Mouse (Mus musculus): ENCODE results near the gene Mpo. TPM values are rescaled to one million over a fixed set of nuclear protein-coding genes. Genes with fewer than 3 reads are reported as not detected.
A peak's percentile ranks its signal among the peaks of the same experiment; 100 is the strongest.

Gene Mpo
- polyA plus RNA-seq, 1 experiment from 2014 or later, result 274 TPM

DNA sequence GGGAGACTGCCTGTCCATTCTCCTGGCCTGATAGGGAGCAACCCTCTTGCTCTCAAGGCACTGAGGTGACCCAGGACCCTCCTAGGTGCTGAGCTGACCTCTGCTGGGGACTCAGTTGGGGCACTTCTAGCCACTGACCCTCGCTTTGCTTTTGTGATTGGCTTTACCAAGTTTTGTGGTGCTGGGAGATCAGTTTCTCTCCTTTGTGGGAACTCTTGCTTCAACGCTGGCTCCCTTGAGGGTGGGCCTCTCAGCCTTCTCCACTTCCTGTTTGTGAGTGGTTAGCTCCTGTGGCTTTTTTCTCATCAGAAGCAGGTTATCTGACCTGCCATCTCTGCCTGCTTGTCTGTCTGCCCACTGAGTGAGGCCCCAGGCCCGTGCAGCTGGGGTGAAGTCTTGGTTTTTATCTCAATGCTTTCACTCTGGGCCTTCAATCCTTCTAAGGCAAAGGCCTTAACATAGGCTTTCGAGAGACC lies 41.9 kb upstream of the Mpo start:
- Histone ChIP-seq H3K27me3 (ENCODE audit: insufficient read depth, low read length) (no peaks in the 10 kb centered on the region), H3K27ac (ENCODE audit: low read depth) (peak overlapping the region; percentile 99), H3K4me3 (ENCODE audit: low read depth, low read length) (peak overlapping the region; percentile 45), H3K9ac (replicated peaks) (peak overlapping the region; percentile 76), H3K9me3 (ENCODE audit: low read length) (no peaks in the 10 kb centered on the region), H3K4me1 (ENCODE audit: insufficient read depth) (peaks cover 62% of the 10 kb centered on the region), H3K36me3 (replicated peaks; ENCODE audit: insufficient read depth, low read length) (no peaks in the 10 kb centered on the region; the same call in 1 of the 2 replicates), H3K4me2 (ENCODE audit: low read depth, low read length) (peak overlapping the region; percentile 77)
- TF ChIP-seq CTCF (IDR thresholded peaks at IDR 0.05; ENCODE audit: low read depth), result no peak
- TF ChIP-seq EP300 (IDR thresholded peaks at IDR 0.05; ENCODE audit: low read depth), result peak; percentile 72; the same call in 1 of the 2 replicates
- DNase-seq (peak; percentile 63), ATAC-seq (no peak)
- 21% methylated on average over 4 of the region's 4 CpGs for WGBS (ENCODE audit: insufficient replicate concordance)

DNA sequence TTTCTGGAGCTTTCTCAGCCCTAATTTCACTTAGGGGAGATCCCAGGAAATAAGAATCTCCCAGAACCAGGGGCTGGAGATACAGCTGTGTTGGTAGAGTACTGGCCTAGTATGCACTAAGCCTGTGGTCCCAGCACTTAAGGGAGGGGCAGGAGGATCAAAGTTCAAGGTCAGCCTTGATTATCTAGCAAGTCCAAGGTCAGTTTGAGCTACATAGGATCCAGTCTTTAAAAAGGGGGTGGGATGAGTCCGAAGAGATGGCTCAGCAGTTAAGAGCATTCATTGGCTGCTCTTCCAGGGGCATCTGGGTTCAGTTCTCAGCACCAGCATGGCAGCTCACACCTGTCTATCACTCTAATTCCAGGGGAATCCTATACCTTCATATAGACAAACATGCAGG lies 41.1 kb upstream of the Mpo start:
- 57% methylated on average over 1 of the region's 1 CpGs for WGBS (ENCODE audit: insufficient replicate concordance)
- H3K4me2 ChIP-seq (ENCODE audit: low read depth, low read length), result peak overlapping the region; percentile 77

DNA sequence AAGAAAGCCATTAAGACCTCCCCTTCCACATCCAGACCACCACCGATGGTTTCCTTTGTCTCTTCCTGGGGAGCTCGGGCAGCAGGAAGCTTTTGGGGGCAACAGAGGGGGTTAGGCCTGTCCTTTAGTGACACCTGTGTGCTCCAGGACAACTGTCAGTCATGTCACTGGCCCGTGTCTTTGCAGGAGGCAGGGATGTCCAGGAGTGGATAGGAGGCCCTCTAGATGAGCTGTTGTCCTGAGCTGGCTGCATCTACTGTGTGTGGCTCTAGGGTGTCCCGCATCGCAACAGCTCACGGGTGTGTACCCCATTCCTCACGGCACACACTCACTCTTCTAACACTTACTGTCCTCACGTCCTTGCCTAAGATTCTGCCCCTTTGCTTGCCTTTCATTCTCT lies 40.1 kb upstream of the Mpo start:
- no peak for ATAC-seq
- Histone ChIP-seq H3K9me3 (ENCODE audit: low read length) (no peaks in the 10 kb centered on the region), H3K9ac (replicated peaks) (peak overlapping the region; percentile 94; the same call in 1 of the 2 replicates), H3K27ac (ENCODE audit: low read depth) (peak overlapping the region; percentile 99), H3K4me2 (ENCODE audit: low read depth, low read length) (peak overlapping the region; percentile 68), H3K4me1 (ENCODE audit: insufficient read depth) (peaks cover 53% of the 10 kb centered on the region), H3K27me3 (ENCODE audit: insufficient read depth, low read length) (no peaks in the 10 kb centered on the region), H3K36me3 (replicated peaks; ENCODE audit: insufficient read depth, low read length) (peaks cover 12% of the 10 kb centered on the region), H3K4me3 (ENCODE audit: low read depth, low read length) (0 out of 2 replicates have a peak overlapping the region, but pooled peaks have one; percentile 92)
- DNase-seq, result no peak
- no peak for TF ChIP-seq EP300 (IDR thresholded peaks at IDR 0.05; ENCODE audit: low read depth)
- TF ChIP-seq CTCF (IDR thresholded peaks at IDR 0.05; ENCODE audit: low read depth), result no peak
- WGBS (ENCODE audit: insufficient replicate concordance), result 52% methylated on average over 8 of the region's 8 CpGs

More for the DNA sequence above, 41.1 kb upstream of the Mpo start:
- Histone ChIP-seq H3K9me3 (ENCODE audit: low read length) (no peaks in the 10 kb centered on the region), H3K9ac (replicated peaks) (peak overlapping the region; percentile 76), H3K4me3 (ENCODE audit: low read depth, low read length) (peak overlapping the region; percentile 15), H3K27ac (ENCODE audit: low read depth) (peak overlapping the region; percentile 99), H3K4me1 (ENCODE audit: insufficient read depth) (peaks cover 60% of the 10 kb centered on the region), H3K27me3 (ENCODE audit: insufficient read depth, low read length) (no peaks in the 10 kb centered on the region), H3K36me3 (replicated peaks; ENCODE audit: insufficient read depth, low read length) (peaks cover 7% of the 10 kb centered on the region)
- no peak for TF ChIP-seq EP300 (IDR thresholded peaks at IDR 0.05; ENCODE audit: low read depth)
- TF ChIP-seq CTCF (IDR thresholded peaks at IDR 0.05; ENCODE audit: low read depth), result no peak
- no peak for ATAC-seq
- DNase-seq, result no peak

DNA sequence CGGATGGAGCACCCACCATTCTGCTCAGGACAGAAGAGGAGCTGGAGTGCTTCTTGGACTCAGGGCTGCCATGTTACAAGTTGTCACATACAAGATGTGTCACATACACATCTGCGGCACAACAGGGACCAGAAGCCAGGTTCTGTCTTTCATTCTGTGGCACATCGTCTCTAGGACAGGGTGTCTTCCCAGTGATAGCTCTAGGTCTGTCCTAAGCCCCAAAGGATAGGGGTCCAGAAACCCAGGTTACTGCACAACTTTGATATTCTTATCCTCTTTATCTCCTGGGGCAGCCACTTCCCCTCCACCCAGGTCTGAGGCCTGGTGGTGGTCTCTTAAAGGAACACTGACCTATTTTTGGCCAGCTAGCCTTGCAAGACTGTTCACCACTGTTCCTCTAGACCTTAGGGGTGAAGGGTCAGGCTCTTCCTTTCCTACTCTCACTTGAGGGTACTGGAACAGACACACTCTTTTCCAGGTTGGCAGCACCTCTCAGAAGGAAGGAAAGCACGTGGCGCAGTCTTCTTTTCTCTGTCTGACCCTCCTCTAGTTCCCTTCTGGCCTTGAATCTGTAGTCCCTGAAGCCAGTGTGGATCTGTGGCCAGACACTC lies 39.4 kb upstream of the Mpo start:
- DNase-seq (no peak), ATAC-seq (no peak)
- peak overlapping the region; percentile 94 for H3K9ac ChIP-seq (replicated peaks)
- WGBS (ENCODE audit: insufficient replicate concordance), result 42% methylated on average over 5 of the region's 5 CpGs
- no peaks in the 10 kb centered on the region for H3K9me3 ChIP-seq (ENCODE audit: low read length)
- no peaks in the 10 kb centered on the region for H3K27me3 ChIP-seq (ENCODE audit: insufficient read depth, low read length)
- H3K27ac ChIP-seq (ENCODE audit: low read depth), result peak overlapping the region; percentile 99
- H3K4me2 ChIP-seq (ENCODE audit: low read depth, low read length), result peak overlapping the region; percentile 68
- peaks cover 13% of the 10 kb centered on the region for H3K36me3 ChIP-seq (replicated peaks; ENCODE audit: insufficient read depth, low read length)
- H3K4me3 ChIP-seq (ENCODE audit: low read depth, low read length), result peak overlapping the region; percentile 92
- peaks cover 49% of the 10 kb centered on the region for H3K4me1 ChIP-seq (ENCODE audit: insufficient read depth)
- no peak for TF ChIP-seq EP300 (IDR thresholded peaks at IDR 0.05; ENCODE audit: low read depth)
- no peak for TF ChIP-seq CTCF (IDR thresholded peaks at IDR 0.05; ENCODE audit: low read depth)

DNA sequence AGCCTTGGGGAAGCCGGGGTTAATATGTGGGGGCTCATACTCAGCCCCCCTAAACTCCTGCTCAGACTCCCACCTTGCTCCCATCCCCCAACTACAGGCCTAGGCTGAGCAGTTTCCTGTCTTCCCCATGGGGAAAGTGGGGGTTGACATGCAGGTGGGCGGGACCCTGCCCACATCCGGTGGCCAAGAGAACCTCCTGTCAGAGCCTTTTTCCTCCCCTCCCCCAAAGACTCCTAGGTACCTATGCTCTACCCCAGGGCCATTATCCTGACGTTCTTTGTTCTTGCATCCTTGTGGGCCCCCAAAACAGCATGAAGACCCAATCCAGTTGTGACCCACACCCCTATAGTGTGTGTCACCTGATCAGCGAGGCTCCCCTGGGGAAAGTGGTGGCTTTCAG lies 38.8 kb upstream of the Mpo start:
- WGBS (ENCODE audit: insufficient replicate concordance), result 23% methylated on average over 5 of the region's 5 CpGs
- Histone ChIP-seq H3K9ac (replicated peaks) (peak overlapping the region; percentile 94), H3K27me3 (ENCODE audit: insufficient read depth, low read length) (no peaks in the 10 kb centered on the region), H3K36me3 (replicated peaks; ENCODE audit: insufficient read depth, low read length) (peaks cover 13% of the 10 kb centered on the region), H3K4me1 (ENCODE audit: insufficient read depth) (peaks cover 46% of the 10 kb centered on the region), H3K4me3 (ENCODE audit: low read depth, low read length) (peak overlapping the region; percentile 92), H3K4me2 (ENCODE audit: low read depth, low read length) (peak overlapping the region; percentile 68), H3K27ac (ENCODE audit: low read depth) (peak overlapping the region; percentile 99), H3K9me3 (ENCODE audit: low read length) (no peaks in the 10 kb centered on the region)
- TF ChIP-seq CTCF (IDR thresholded peaks at IDR 0.05; ENCODE audit: low read depth) (no peak), EP300 (IDR thresholded peaks at IDR 0.05; ENCODE audit: low read depth) (peak; percentile 65; the same call in 1 of the 2 replicates)
- DNase-seq (peak; percentile 65), ATAC-seq (no peak)

DNA sequence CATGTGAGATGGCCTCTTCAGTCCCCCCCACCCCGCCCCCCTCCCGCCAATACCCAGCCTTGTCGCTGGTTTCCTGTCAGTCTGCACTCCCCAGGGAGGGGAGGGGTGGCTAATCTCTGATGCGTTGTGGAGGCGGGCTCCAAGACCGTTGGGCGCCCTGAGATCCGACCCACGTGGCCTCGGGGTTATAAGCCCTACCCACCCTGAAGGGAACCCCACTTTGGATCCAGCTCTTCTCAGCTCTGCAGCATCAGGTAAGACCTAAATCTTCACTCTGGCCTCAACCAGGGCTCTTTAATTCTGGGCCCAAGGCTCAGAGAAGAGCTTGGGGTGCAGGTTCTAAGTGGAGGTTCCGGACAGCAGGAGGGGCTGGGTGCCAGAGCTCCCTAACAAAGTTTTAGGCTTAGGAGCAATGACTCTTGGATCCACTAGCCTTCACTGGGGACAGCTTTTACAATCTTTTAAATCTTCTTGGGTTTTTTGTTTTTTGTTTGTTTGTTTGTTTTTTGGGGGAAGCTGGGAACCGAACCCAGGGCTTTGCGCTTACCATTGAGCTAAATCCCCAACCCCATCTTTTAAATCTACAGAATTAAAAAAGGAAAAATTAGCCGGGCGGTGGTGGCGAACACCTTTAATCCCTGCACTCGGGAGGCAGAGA lies 37.9 kb upstream of the Mpo start:
- Histone ChIP-seq H3K27me3 (ENCODE audit: insufficient read depth, low read length) (peaks cover 4% of the 10 kb centered on the region; the same call in 1 of the 2 replicates), H3K4me3 (ENCODE audit: low read depth, low read length) (peak overlapping the region; percentile 92), H3K4me1 (ENCODE audit: insufficient read depth) (peaks cover 45% of the 10 kb centered on the region), H3K27ac (ENCODE audit: low read depth) (peak overlapping the region; percentile 99), H3K4me2 (ENCODE audit: low read depth, low read length) (peak overlapping the region; percentile 68), H3K9ac (replicated peaks) (peak overlapping the region; percentile 94), H3K36me3 (replicated peaks; ENCODE audit: insufficient read depth, low read length) (peaks cover 13% of the 10 kb centered on the region), H3K9me3 (ENCODE audit: low read length) (no peaks in the 10 kb centered on the region)
- TF ChIP-seq CTCF (IDR thresholded peaks at IDR 0.05; ENCODE audit: low read depth) (no peak), EP300 (IDR thresholded peaks at IDR 0.05; ENCODE audit: low read depth) (peak; percentile 79; the same call in 1 of the 2 replicates)
- peak; percentile 92 for DNase-seq
- WGBS (ENCODE audit: insufficient replicate concordance), result 27% methylated on average over 16 of the region's 17 CpGs
- peak; percentile 74 for ATAC-seq
